Mouse (Mus musculus) MEL (cell line): ENCODE data around the gene Map3k1.

Experiments
- BHLHE40 ChIP-seq: IDR thresholded peaks from 2 replicates; pipeline ENCODE4 v1.6.1; 2012; ENCODE audit warnings: low read depth, mild to moderate bottlenecking, inconsistent platforms, low read length, improper control_type of control experiment, borderline replicate concordance
- CHD2 ChIP-seq: IDR thresholded peaks from 2 replicates; pipeline ENCODE4 v1.6.1; 2011; ENCODE audit warnings: low read length, improper control_type of control experiment
- CTCF ChIP-seq, 3 experiments: IDR thresholded peaks in 2 of 3; conservative IDR thresholded peaks in 1 of 3; 2 replicates each; pipeline ENCODE4 v1.5.1; 2011 to 2012; ENCODE audit warnings: low read length in 3 of 3, low read depth in 2 of 3, mild to moderate bottlenecking in 2 of 3, improper control_type of control experiment in 1 of 3, inconsistent platforms in 1 of 3, mixed read lengths in 1 of 3, moderate library complexity in 1 of 3; ENCODE audit not compliant: control insufficient read depth in 1 of 3, insufficient read depth in 1 of 3, poor library complexity in 1 of 3, severe bottlenecking in 1 of 3
- E2F4 ChIP-seq: IDR thresholded peaks from 2 replicates; pipeline ENCODE4 v1.6.1; 2011; ENCODE audit warnings: low read depth, low read length, improper control_type of control experiment, borderline replicate concordance
- EP300 ChIP-seq, 2 experiments: IDR thresholded peaks; 2 replicates each; pipeline ENCODE4 v1.6.1; 2011; ENCODE audit warnings: improper control_type of control experiment in 2 of 2, low read length in 2 of 2, low read depth in 1 of 2, mild to moderate bottlenecking in 1 of 2
- POLR2A ChIP-seq, 2 experiments: IDR thresholded peaks; 2 replicates each; pipeline ENCODE4 v1.6.1; 2011 to 2012; ENCODE audit warnings: low read length in 2 of 2, mild to moderate bottlenecking in 2 of 2, control low read depth in 1 of 2, improper control_type of control experiment in 1 of 2, low read depth in 1 of 2, moderate library complexity in 1 of 2; ENCODE audit not compliant: control insufficient read depth in 1 of 2, insufficient read depth in 1 of 2, poor library complexity in 1 of 2
- SIN3A ChIP-seq: IDR thresholded peaks from 2 replicates; pipeline ENCODE4 v1.6.1; 2012; ENCODE audit warnings: low read length, improper control_type of control experiment, inconsistent platforms
- SMC3 ChIP-seq: IDR thresholded peaks from 2 replicates; pipeline ENCODE4 v1.6.1; 2011; ENCODE audit warnings: low read depth, low read length, improper control_type of control experiment
- TAL1 ChIP-seq: IDR thresholded peaks from 2 replicates; pipeline ENCODE4 v1.6.1; 2012; ENCODE audit warnings: mild to moderate bottlenecking, inconsistent platforms, low read length, moderate library complexity, mixed read lengths
- USF1 ChIP-seq: IDR thresholded peaks from 2 replicates; pipeline ENCODE4 v1.6.1; 2014; ENCODE audit warnings: low read depth, mild to moderate bottlenecking, inconsistent platforms, low read length, improper control_type of control experiment, moderate library complexity
- USF2 ChIP-seq, 2 experiments: IDR thresholded peaks; 2 replicates each; pipeline ENCODE4 v1.6.1; 2011 to 2012; ENCODE audit warnings: improper control_type of control experiment in 2 of 2, low read length in 2 of 2, borderline replicate concordance in 1 of 2, inconsistent platforms in 1 of 2, low read depth in 1 of 2, mild to moderate bottlenecking in 1 of 2; ENCODE audit not compliant: insufficient read depth in 1 of 2
- ZC3H11A ChIP-seq: IDR thresholded peaks from 2 replicates; pipeline ENCODE4 v1.6.1; 2012; ENCODE audit warnings: low read depth, mild to moderate bottlenecking, inconsistent platforms, low read length, improper control_type of control experiment
- ZKSCAN1 ChIP-seq: IDR thresholded peaks from 2 replicates; pipeline ENCODE4 v1.6.1; 2012; ENCODE audit warnings: low read depth, mild to moderate bottlenecking, inconsistent platforms, low read length, improper control_type of control experiment, moderate library complexity

- no peak for TF ChIP-seq E2F4
- TF ChIP-seq CHD2 = no peak
- no peak for TF ChIP-seq CTCF (IDR thresholded peaks at IDR 0.05 in 2 of 3, conservative IDR thresholded peaks at IDR 0.05 in 1 of 3; ENCODE audit: control insufficient read depth in 1 of 3, insufficient read depth in 1 of 3, low read depth in 2 of 3, low read length in 3 of 3, poor library complexity in 1 of 3, severe bottlenecking in 1 of 3)
- TF ChIP-seq ZKSCAN1 = no peak
- peak; percentile 48; the same call in 1 of the 2 replicates for TF ChIP-seq SIN3A
- TF ChIP-seq EP300 (IDR thresholded peaks at IDR 0.05; ENCODE audit: low read depth in 1 of 2, low read length in 2 of 2) = peak; percentile 59 to 62; a peak in 3 of 4 replicates
- TF ChIP-seq USF1 = no peak
- peak; percentile 22 for TF ChIP-seq ZC3H11A
- no peak for TF ChIP-seq POLR2A (IDR thresholded peaks at IDR 0.05; ENCODE audit: control insufficient read depth in 1 of 2, insufficient read depth in 1 of 2, low read depth in 1 of 2, low read length in 2 of 2, poor library complexity in 1 of 2)
- TF ChIP-seq SMC3 = no peak
- 0 out of 2 replicates have a peak, but pooled peaks have one; percentile 47 for TF ChIP-seq BHLHE40
- no peak for TF ChIP-seq USF2 (IDR thresholded peaks at IDR 0.05; ENCODE audit: borderline replicate concordance in 1 of 2, insufficient read depth in 1 of 2, low read depth in 1 of 2, low read length in 2 of 2)
- no peak for TF ChIP-seq TAL1
Observed at GRCm38 (mm10) chr13:111807105-111807595, 1.6 kb downstream of the Map3k1 start.
